Mouse (Mus musculus) ES-Bruce4 (cell line): ENCODE data around the gene Hist1h1d.
A peak's percentile ranks its signal among the peaks of the same experiment; 100 is the strongest.
"Not testable (repeated sequence)": the region's sequence is repeated elsewhere in the genome, so short reads cannot be mapped to it uniquely, and the experiment has no call there.

Source experiments
- CTCF ChIP-seq: IDR thresholded peaks from one replicate; pipeline ENCODE4 v1.8.1; 2011; ENCODE audit warnings: low read depth, low read length
- POLR2A ChIP-seq: IDR thresholded peaks from one replicate; pipeline ENCODE4 v1.8.1; 2011; ENCODE audit warnings: low read length; ENCODE audit not compliant: insufficient read depth

DNA sequence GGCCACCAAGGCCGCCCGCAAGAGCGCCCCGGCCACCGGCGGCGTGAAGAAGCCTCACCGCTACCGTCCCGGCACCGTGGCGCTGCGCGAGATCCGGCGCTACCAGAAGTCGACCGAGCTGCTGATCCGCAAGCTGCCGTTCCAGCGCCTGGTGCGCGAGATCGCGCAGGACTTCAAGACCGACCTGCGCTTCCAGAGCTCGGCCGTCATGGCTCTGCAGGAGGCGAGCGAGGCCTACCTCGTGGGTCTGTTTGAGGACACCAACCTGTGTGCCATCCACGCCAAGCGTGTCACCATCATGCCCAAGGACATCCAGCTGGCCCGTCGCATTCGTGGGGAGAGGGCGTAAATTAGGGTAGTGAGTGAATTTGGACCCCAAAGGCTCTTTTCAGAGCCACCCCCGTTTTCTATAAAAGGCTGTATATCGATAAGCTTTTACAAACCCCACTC, 22.8 kb downstream of the Hist1h1d start:
- not testable (repeated sequence) for TF ChIP-seq CTCF
- TF ChIP-seq POLR2A, result peak; percentile 81
